Mouse (Mus musculus): ENCODE measurements around the gene Cracr2b. TPM values are rescaled to one million over a fixed set of nuclear protein-coding genes. Genes with fewer than 3 reads are reported as not detected.

The Cracr2b gene
- polyA plus RNA-seq, 1 experiment from 2014 or later: 24.9 TPM

DNA sequence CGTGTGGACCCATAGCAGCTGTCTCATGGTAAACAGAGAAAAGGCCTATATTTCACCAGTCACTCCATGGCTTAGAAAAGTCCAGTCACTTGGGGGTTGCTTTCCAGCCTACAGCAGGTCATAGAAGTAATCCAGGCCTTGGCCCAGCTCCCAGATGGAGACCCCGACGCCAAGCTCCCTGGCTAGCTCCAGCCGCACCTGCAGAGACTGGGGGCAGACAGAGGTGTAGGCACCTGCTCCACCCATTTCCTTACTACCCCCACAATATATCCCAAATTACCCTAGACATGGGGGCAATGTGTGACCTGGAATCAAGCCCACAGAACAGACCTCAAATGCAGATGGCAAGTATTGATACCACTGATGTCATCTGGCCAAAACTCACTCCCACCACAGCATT is 35.0 kb downstream of the Cracr2b start:
- no peaks in the 10 kb centered on the region for H3K9me3 ChIP-seq (replicated peaks)
- no peak overlapping the region for H3K9ac ChIP-seq
- H3K27ac ChIP-seq: no peak overlapping the region
- 81% methylated on average over 4 of the region's 4 CpGs for WGBS
- ATAC-seq (replicated peaks; ENCODE audit: insufficient number of reproducible peaks, insufficient read depth, low FRiP score, low read depth): no peak
- H3K4me3 ChIP-seq: no peak overlapping the region
- H3K36me3 ChIP-seq: peaks cover 11% of the 10 kb centered on the region
- no peaks in the 10 kb centered on the region for H3K27me3 ChIP-seq
- peaks cover 16% of the 10 kb centered on the region for H3K4me1 ChIP-seq (replicated peaks)
- no peak overlapping the region for H3K4me2 ChIP-seq

DNA sequence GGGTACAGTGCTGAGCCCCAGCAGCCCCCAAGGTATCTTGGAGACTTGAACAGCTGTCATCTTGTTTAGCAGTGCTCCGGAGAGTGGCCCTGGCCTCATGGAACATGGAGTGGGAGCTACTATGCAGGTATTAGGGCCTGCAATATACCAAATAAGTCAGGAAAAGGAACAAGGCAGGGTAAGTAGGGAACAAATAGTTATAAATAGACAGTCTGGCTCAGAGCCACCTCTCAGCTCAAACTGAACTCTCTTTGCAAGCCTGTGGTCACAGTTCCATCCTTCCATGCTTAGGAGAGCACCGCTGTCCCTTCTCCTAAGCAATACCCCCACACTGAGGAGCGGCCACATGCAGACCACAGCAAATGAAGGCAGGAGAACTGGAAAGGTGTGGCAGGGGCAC is 36.7 kb downstream of the Cracr2b start:
- peaks cover 16% of the 10 kb centered on the region for H3K4me1 ChIP-seq (replicated peaks)
- H3K4me3 ChIP-seq: no peak overlapping the region
- no peaks in the 10 kb centered on the region for H3K27me3 ChIP-seq
- WGBS: 72% methylated on average over 3 of the region's 3 CpGs
- no peak overlapping the region for H3K9ac ChIP-seq
- H3K27ac ChIP-seq: peak overlapping the region; percentile 29
- H3K4me2 ChIP-seq: no peak overlapping the region
- H3K9me3 ChIP-seq (replicated peaks): no peaks in the 10 kb centered on the region
- peaks cover 11% of the 10 kb centered on the region for H3K36me3 ChIP-seq
- ATAC-seq (replicated peaks; ENCODE audit: insufficient number of reproducible peaks, insufficient read depth, low FRiP score, low read depth): peak; percentile 33; the same call in 1 of the 2 replicates

DNA sequence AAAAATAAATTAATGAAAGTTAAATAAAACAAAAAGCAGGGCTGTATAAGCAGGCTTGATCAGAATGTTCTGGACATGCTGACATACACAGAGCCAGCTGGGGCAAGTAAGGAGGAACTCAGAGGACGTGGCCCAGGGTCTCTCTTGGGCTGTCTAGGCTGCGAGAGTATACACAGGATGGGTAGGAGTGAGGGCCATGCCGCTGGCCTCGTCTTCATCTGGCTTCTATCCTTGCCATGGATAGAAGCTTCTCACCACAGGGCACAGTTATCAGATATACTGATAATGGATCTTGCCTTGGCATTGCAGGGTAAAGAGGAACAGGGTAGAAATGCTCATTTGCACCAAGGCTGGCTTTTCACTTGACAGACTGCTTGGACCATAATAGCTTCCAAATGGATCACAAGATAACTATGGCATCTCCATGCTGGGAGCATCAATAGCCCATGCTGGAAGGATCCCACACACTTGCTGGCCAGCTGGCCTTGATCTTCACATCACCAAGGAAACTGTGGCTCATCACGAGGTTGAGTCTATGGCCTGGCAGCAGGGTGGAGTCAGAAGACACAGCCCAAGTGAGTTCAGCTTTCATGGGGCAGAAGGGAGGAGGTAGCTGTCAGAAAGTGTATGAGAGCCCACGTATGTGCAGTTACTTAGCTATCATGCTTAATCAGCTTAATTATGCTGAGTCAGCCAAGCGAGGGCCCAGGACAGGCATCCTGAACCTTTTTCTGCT is 41.1 kb downstream of the Cracr2b start:
- H3K27ac ChIP-seq: no peak overlapping the region
- no peaks in the 10 kb centered on the region for H3K27me3 ChIP-seq
- no peak overlapping the region for H3K4me2 ChIP-seq
- no peak overlapping the region for H3K9ac ChIP-seq
- no peak for ATAC-seq (replicated peaks; ENCODE audit: insufficient number of reproducible peaks, insufficient read depth, low FRiP score, low read depth)
- peaks cover 3% of the 10 kb centered on the region; the same call in 1 of the 2 replicates for H3K36me3 ChIP-seq
- H3K4me3 ChIP-seq: no peak overlapping the region
- no peaks in the 10 kb centered on the region for H3K9me3 ChIP-seq (replicated peaks)
- WGBS: 84% methylated on average over 7 of the region's 7 CpGs
- H3K4me1 ChIP-seq (replicated peaks): peaks cover 15% of the 10 kb centered on the region

DNA sequence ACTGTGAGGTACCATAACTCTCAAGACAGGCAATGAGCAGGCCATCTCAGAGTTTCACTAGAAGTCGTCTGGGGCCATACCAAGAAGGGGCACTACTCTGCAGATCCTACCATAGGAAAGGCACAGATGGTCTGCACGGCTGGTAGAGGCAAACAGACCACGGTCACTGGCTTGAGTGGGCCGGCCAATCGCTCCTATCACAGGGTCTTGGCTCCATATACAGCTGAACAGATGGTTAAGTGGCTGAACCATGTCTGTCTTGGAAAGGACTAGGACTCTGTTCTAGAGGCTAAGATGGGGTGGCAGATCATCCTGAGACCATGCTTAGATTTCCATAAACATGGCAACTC is 41.6 kb downstream of the Cracr2b start:
- H3K4me1 ChIP-seq (replicated peaks): peaks cover 9% of the 10 kb centered on the region
- WGBS: 92% methylated on average over 5 of the region's 5 CpGs
- no peak overlapping the region for H3K4me3 ChIP-seq
- no peaks in the 10 kb centered on the region for H3K9me3 ChIP-seq (replicated peaks)
- H3K36me3 ChIP-seq: peaks cover 3% of the 10 kb centered on the region; the same call in 1 of the 2 replicates
- H3K9ac ChIP-seq: no peak overlapping the region
- H3K4me2 ChIP-seq: no peak overlapping the region
- no peaks in the 10 kb centered on the region for H3K27me3 ChIP-seq
- no peak for ATAC-seq (replicated peaks; ENCODE audit: insufficient number of reproducible peaks, insufficient read depth, low FRiP score, low read depth)
- H3K27ac ChIP-seq: no peak overlapping the region

DNA sequence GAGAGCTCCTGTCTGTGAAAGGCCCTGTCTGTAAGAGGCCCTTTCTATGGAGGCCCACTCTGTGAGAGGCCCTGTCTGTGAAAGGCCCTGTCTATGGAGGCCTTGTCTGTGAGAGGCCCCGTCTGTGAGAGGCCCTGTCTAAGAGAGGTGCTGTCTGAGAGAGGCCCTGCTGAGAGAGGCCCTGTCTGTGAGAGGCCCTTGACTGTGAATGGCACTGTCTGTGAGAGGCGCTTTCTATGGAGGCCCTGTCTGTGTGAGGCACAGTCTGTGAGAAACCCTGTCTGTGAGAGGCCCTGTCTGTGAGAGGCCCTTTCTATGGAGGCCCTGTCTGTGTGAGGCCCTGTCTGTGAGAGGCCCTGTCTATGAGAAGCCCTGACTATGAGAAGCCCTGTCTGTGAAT is 45.4 kb downstream of the Cracr2b start:
- H3K9ac ChIP-seq: 0 out of 2 replicates have a peak overlapping the region, but pooled peaks have one; percentile 17

DNA sequence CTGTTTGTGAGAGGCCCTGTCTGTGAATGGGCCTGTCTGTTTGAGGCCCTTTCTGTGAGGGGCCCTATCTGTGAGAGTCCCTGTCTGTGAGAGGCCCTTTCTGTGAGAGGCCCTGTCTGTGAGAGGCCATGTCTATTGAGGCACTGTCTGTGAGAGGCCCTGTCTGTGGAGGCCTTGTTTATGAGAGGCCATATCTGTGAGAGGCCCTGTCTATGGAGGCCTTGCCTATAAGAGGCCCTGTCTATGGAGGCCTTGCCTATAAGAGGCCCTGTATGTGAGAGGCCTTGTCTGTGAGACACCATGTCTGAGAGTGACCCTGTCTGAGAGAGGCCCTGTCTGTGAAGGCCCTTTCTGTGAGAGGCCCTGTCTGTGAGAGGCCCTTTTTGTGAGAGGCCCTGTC is 47.3 kb downstream of the Cracr2b start:
- H3K4me2 ChIP-seq: no peak overlapping the region
- H3K27ac ChIP-seq: no peak overlapping the region
- no peaks in the 10 kb centered on the region for H3K9me3 ChIP-seq (replicated peaks)
- no peak overlapping the region for H3K4me3 ChIP-seq
- no peak for ATAC-seq (replicated peaks; ENCODE audit: insufficient number of reproducible peaks, insufficient read depth, low FRiP score, low read depth)
- no peaks in the 10 kb centered on the region for H3K27me3 ChIP-seq
- no peak overlapping the region for H3K9ac ChIP-seq
- no peaks in the 10 kb centered on the region for H3K36me3 ChIP-seq
- peaks cover 21% of the 10 kb centered on the region for H3K4me1 ChIP-seq (replicated peaks)

More for the DNA sequence above, 45.4 kb downstream of the Cracr2b start:
- peaks cover 21% of the 10 kb centered on the region for H3K4me1 ChIP-seq (replicated peaks)
- WGBS: 74% methylated on average over 2 of the region's 2 CpGs
- no peak for ATAC-seq (replicated peaks; ENCODE audit: insufficient number of reproducible peaks, insufficient read depth, low FRiP score, low read depth)
- no peak overlapping the region; the same call in 1 of the 2 replicates for H3K27ac ChIP-seq
- no peaks in the 10 kb centered on the region for H3K27me3 ChIP-seq
- H3K4me2 ChIP-seq: no peak overlapping the region
- no peaks in the 10 kb centered on the region for H3K9me3 ChIP-seq (replicated peaks)
- H3K36me3 ChIP-seq: no peaks in the 10 kb centered on the region
- H3K4me3 ChIP-seq: no peak overlapping the region

DNA sequence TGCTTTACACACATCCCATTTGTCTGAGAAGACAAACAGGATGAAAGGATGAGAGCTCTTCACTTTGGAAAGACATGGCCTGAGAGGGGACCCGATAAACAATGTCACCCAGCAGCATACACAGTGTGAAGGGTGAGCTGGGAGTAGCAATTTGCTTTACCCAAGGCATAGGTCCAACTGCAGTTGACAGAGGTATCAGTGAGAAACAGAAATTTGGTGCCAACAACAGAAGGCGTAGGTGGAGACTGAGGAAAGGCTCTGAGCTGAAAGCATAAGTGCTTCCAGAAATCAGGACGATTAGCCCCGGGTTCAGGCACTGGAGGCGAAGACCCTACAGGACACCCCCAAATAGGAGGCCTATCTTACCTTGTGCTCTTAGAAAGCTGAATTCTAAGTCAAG is 49.3 kb downstream of the Cracr2b start:
- Histone ChIP-seq H3K4me2 (no peak overlapping the region), H3K4me3 (no peak overlapping the region), H3K27ac (peak overlapping the region; percentile 70), H3K9ac (no peak overlapping the region), H3K9me3 (replicated peaks) (no peaks in the 10 kb centered on the region), H3K27me3 (no peaks in the 10 kb centered on the region), H3K36me3 (no peaks in the 10 kb centered on the region), H3K4me1 (replicated peaks) (peaks cover 21% of the 10 kb centered on the region)
- 81% methylated on average over 5 of the region's 5 CpGs for WGBS
- ATAC-seq (replicated peaks; ENCODE audit: insufficient number of reproducible peaks, insufficient read depth, low FRiP score, low read depth): no peak

DNA sequence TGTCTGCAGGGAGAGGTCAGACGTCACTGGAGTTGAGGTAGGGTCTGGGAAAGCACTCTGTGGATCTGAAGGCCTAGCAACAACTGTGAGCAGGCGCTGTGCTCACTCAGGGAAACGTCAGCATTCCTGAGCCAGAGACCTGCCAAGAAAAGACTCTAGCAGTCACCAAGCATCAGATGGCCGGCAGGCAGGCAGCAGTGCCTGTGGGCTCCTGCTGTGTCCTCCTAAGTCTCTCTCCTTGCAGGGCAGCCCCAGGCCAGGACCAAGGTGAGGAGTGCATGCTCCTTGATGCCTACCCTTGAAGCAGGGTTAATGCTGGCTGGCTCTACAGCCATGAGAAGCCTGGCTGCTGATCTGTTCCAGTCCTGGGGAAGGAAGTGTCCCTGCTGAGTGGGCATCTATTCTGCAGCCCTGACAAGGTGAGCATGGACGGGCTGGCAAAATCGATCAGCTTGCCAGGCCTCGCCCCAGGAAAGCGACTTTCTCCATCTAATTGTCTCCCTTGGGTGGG is 49.8 kb downstream of the Cracr2b start:
- no peaks in the 10 kb centered on the region for H3K27me3 ChIP-seq
- peaks cover 20% of the 10 kb centered on the region for H3K4me1 ChIP-seq (replicated peaks)
- H3K4me2 ChIP-seq: no peak overlapping the region
- no peaks in the 10 kb centered on the region for H3K36me3 ChIP-seq
- H3K27ac ChIP-seq: peak overlapping the region; percentile 70
- ATAC-seq (replicated peaks; ENCODE audit: insufficient number of reproducible peaks, insufficient read depth, low FRiP score, low read depth): peak; percentile 67
- H3K4me3 ChIP-seq: no peak overlapping the region
- WGBS: 59% methylated on average over 8 of the region's 8 CpGs
- H3K9ac ChIP-seq: no peak overlapping the region
- no peaks in the 10 kb centered on the region for H3K9me3 ChIP-seq (replicated peaks)

Other genes starting within 250 kb of the Cracr2b start
- gene Lmntd2, start 247.0 kb upstream of the Cracr2b start, polyA plus RNA-seq (2015; fragmentation: Nextera tagmentation; extraction: Ambion mirVana): 0.23 and 0.58 TPM in 2 replicates
- 11.4 and 18.4 TPM in 2 replicates for gene Rassf7, start 245.2 kb upstream of the Cracr2b start, polyA plus RNA-seq (2015; fragmentation: Nextera tagmentation; extraction: Ambion mirVana)
- gene Phrf1, start 232.3 kb upstream of the Cracr2b start, polyA plus RNA-seq (2015; fragmentation: Nextera tagmentation; extraction: Ambion mirVana): 36.7 and 44.9 TPM in 2 replicates
- gene Irf7, start 194.6 kb upstream of the Cracr2b start, polyA plus RNA-seq (2015; fragmentation: Nextera tagmentation; extraction: Ambion mirVana): 3.0 and 6.5 TPM in 2 replicates
- gene Cdhr5, start 184.3 kb upstream of the Cracr2b start, polyA plus RNA-seq (2015; fragmentation: Nextera tagmentation; extraction: Ambion mirVana): 0.05 TPM in 1 of 2 replicates, not detected in the other
- gene Sct, start 182.0 kb upstream of the Cracr2b start, polyA plus RNA-seq (2015; fragmentation: Nextera tagmentation; extraction: Ambion mirVana): 1.5 and 1.6 TPM in 2 replicates
- 0.18 and 0.22 TPM in 2 replicates for gene Drd4, start 169.1 kb upstream of the Cracr2b start, polyA plus RNA-seq (2015; fragmentation: Nextera tagmentation; extraction: Ambion mirVana)
- 29.4 and 42.1 TPM in 2 replicates for gene Deaf1, start 133.4 kb upstream of the Cracr2b start, polyA plus RNA-seq (2015; fragmentation: Nextera tagmentation; extraction: Ambion mirVana)
- gene Tmem80, start 133.4 kb upstream of the Cracr2b start, polyA plus RNA-seq (2015; fragmentation: Nextera tagmentation; extraction: Ambion mirVana): 29.3 and 35.6 TPM in 2 replicates
- 1.1 and 4.7 TPM in 2 replicates for gene Eps8l2, start 122.2 kb upstream of the Cracr2b start, polyA plus RNA-seq (2015; fragmentation: Nextera tagmentation; extraction: Ambion mirVana)
- 225 and 246 TPM in 2 replicates for gene Taldo1, start 68.9 kb upstream of the Cracr2b start, polyA plus RNA-seq (2015; fragmentation: Nextera tagmentation; extraction: Ambion mirVana)
- 25.5 and 31.6 TPM in 2 replicates for gene Gatd1, start 47.0 kb upstream of the Cracr2b start, polyA plus RNA-seq (2015; fragmentation: Nextera tagmentation; extraction: Ambion mirVana)
- 4.5 and 5.2 TPM in 2 replicates for gene Cend1, start 31.6 kb upstream of the Cracr2b start, polyA plus RNA-seq (2015; fragmentation: Nextera tagmentation; extraction: Ambion mirVana)
- gene Slc25a22, start 23.2 kb upstream of the Cracr2b start, polyA plus RNA-seq (2015; fragmentation: Nextera tagmentation; extraction: Ambion mirVana): 14.1 and 20.2 TPM in 2 replicates
- gene Pidd1, start 17.1 kb upstream of the Cracr2b start, polyA plus RNA-seq (2015; fragmentation: Nextera tagmentation; extraction: Ambion mirVana): 6.7 and 9.6 TPM in 2 replicates
- gene Rplp2, start 13.7 kb upstream of the Cracr2b start, polyA plus RNA-seq (2015; fragmentation: Nextera tagmentation; extraction: Ambion mirVana): 703 and 884 TPM in 2 replicates
- gene Pnpla2, start 5.9 kb upstream of the Cracr2b start, polyA plus RNA-seq (2015; fragmentation: Nextera tagmentation; extraction: Ambion mirVana): 56.3 and 57.5 TPM in 2 replicates
- 28.7 and 35.2 TPM in 2 replicates for gene Cd151, start 6.3 kb downstream of the Cracr2b start, polyA plus RNA-seq (2015; fragmentation: Nextera tagmentation; extraction: Ambion mirVana)
- 59.5 and 63.5 TPM in 2 replicates for gene Polr2l, start 14.0 kb downstream of the Cracr2b start, polyA plus RNA-seq (2015; fragmentation: Nextera tagmentation; extraction: Ambion mirVana)
- gene Tspan4, start 14.1 kb downstream of the Cracr2b start, polyA plus RNA-seq (2015; fragmentation: Nextera tagmentation; extraction: Ambion mirVana): 48.9 and 62.8 TPM in 2 replicates
- 27.2 and 38.7 TPM in 2 replicates for gene Chid1, start 78.8 kb downstream of the Cracr2b start, polyA plus RNA-seq (2015; fragmentation: Nextera tagmentation; extraction: Ambion mirVana)
- 43.6 and 59.0 TPM in 2 replicates for gene Ap2a2, start 101.1 kb downstream of the Cracr2b start, polyA plus RNA-seq (2015; fragmentation: Nextera tagmentation; extraction: Ambion mirVana)
- gene Muc6, start 194.2 kb downstream of the Cracr2b start, polyA plus RNA-seq (2015; fragmentation: Nextera tagmentation; extraction: Ambion mirVana): 0.08 and 0.22 TPM in 2 replicates
- gene Muc2, start 229.2 kb downstream of the Cracr2b start, polyA plus RNA-seq (2015; fragmentation: Nextera tagmentation; extraction: Ambion mirVana): 0.09 and 0.23 TPM in 2 replicates